Mouse (Mus musculus): Measurements from ENCODE around the gene Dip2a.

- TF ChIP-seq GATA1 (IDR thresholded peaks at IDR 0.05; ENCODE audit: borderline replicate concordance, low read length) (no peak), FLI1 (IDR thresholded peaks at IDR 0.05; ENCODE audit: low read length) (no peak)
Observed at GRCm38 (mm10) chr10:76368766-76369165, 23.7 kb upstream of the Dip2a start.

Measured in megakaryocyte, embryonic 14.5 days (primary cell).